Mouse (Mus musculus) left cerebral cortex, adult 9 months (tissue): ENCODE data around the gene Slc44a1.

Source experiments
- DNase-seq, 2 experiments: peaks; one replicate each; pipeline ENCODE4 v3.0.0; 2022; ENCODE audit warnings: low spot score in 2 of 2

Gene Slc44a1

DNA sequence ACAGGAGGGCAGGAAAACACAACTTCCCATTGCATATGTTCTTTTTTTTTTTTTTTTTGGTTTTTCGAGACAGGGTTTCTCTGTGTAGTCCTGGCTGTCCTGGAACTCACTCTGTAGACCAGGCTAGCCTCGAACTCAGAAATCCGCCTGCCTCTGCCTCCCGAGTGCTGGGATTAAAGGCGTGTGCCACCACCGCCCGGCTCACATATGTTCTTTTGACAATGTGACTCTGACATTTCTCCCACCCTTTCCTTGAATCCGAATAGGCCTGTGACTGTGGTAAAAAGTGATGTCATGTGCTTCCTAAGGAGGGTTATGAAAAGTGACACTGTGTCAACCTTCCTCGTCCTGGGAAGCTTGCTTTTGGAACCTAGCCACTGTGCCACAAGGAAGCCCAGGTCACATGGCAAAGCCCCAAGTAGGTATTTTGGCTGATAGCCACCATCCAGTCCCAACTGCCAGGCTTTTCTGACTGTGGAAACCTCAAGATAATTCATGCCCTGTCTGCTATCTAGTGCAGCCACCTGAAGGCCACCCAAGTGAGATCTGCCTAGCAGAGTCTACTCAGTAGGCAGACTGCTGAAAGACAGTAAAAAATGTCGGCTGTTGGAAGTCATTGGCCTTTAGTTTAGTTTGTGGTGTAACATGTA lies 8.5 kb upstream of the Slc44a1 start:
- DNase-seq, result no peak

DNA sequence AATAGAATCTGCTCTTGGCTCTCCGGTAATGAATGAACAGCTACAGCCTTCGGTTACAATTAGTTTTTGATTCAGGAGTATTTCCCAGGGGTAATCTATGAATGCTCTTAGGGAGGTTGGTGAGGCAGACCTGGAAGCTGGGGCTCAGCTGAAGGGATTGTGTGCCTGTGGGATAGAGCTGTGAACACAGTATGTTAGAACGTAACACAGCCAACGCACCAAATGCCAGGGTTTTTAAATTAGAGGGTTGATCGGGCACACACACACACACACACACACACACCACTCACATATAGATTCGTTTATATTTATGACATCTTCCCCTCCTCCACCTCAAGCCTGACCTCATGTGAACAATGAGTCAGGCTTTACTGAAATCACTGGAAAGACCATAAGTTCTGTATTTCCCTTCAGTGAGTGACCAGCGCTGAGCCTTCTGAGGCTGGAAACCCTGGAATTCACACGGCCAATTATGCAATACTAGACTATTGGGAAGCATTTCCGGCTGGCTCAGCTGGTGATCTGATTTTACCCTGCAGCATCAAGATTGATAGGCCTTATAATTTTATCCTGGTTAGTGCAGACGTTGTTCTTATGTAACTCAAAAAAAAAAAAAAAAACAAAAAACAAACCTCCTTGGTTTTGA lies 3.0 kb upstream of the Slc44a1 start:
- peak in 1 of 2 experiments; percentile 61 for DNase-seq

DNA sequence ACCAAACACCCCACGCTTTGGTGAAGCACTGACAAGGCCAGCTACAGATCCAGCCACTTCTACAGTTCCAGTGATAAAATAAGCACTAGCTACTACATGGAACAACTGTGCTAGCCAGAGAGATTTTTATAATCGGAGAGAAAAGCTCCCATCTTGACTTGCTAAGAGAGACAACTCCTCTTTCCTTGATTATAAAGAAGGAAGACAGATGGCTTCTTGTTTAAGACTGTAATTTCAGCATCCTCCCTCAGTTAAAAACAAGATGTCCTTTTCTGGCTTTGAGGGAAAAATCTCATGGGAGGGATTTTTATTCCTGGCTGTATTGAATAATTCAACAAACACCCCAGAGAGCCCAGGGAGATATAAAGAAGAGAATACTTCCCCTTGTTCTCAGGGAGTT lies 1.8 kb upstream of the Slc44a1 start:
- peak in 1 of 2 experiments; percentile 23 for DNase-seq

DNA sequence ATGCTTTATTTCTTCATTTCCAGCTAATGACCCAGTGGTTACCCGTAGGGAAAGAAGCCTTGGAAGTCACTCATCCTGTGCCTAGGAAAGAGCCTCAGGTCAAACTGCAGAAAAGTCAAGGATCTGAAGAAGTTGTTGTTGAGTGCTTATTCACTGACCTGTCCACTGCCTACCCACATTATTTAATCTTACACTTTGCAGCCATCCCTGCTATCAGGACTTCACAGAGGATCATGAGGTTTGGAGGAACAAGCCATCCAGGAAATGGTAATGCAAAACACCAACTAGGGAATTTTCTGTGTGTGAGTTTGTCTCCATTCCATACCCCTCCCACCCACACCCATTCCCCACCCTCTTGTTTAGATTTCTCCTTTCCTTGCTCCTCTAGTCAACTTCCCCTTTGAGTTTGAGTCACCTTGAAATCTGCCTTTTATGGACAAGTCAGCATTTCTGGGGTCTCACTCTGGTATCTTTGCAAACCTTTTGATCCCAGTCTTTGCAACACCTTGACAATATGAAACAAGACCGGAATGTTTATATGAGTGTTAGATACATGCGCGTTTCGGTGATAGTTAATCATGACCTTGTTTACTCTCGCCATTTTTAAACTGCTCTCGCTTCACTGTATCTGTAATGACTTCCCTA lies 1.3 kb upstream of the Slc44a1 start:
- no peak for DNase-seq

DNA sequence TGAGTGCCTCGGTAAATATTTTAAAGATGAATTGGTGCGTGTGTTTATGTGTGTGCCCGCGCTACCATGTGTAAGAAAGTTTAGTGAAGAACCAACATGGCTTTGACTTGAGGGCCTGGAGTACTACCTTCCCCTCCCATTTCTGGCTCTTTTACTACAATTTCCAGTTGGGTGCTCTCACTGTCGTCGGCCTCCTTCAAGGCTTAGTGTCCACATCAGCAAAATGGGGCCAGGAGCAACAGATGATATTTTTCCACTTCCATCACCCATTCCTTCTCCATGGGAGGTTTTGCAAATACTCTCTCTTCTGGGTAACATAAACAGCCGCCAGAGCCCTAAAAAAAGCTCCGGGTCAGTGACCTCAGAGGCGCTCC lies 590 bp upstream of the Slc44a1 start:
- DNase-seq, result no peak

DNA sequence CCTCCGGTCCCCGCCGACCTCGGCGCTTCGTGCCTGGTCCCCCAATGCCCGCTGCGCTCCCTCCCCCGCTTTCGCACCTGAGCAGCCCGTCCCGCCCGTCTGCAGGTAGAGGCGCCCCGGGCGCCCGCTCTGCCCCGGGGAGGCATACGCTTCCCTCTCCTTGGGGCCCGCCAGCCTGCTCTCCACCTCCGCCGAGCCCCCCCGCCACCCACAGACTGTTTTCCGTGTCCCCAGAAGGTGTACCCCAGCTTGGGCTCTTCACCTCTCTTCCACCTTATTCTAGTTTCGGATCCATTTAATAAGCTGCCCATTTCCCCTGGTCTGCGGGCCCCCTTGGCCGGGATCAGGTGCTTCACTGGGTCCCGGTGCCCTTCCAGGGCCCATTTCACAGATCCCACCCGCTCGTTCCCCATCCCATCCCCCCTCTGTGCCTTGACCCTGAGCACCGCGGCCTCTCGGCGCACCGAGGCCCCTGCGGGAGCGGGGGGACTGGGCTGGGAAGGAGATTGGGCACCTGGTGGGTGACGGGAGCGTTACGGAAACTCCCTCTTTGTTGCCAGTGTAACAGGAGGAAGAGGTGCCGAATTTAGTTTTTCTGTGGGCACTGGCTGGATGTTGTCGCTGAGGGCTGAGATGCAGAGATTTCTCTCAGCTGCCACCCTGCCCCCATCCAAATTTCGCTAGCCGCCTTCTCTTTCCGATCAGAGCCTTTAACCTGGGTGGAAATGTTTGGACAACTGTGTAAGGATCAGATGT lies 781 bp downstream of the Slc44a1 start:
- peak; percentile 42 to 74 for DNase-seq

DNA sequence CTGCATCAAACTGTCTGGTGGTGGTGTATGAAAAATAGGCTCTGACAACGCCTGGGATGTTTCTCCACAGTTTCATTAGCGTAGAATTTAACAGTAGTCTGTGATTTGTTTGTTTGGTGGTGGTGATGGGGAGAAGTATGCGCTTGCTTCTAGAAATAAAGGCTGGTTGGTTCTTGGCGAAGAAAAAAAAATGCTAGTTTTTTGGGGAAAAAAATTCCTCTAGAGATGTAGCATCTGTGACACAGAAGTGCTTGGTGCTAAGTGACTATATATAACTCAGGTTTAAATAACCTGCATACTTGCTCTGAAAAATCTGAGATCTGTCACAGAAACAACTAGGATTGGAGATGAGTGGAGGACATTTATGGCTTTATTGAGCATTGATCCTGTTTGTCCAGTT lies 1.5 kb downstream of the Slc44a1 start:
- DNase-seq, result no peak

DNA sequence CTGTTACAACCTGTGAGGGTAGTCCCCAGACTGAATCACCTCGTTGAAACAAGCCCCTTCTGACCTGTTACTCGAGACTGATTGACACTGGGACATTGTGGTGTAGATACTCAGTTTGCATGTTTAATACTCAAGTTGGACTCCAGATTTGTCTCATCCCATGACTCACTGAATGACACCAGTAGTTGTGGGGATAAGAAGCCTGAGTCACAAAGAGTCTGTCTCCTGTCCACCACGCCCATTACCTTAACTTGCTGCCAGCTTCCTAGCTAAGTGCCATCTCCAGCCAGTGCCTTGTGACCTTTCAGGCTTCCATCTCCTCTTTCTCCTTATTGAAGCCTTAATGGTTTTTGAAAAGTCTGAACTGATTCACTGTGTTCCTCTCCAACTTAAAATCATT lies 6.0 kb downstream of the Slc44a1 start:
- DNase-seq, result no peak

DNA sequence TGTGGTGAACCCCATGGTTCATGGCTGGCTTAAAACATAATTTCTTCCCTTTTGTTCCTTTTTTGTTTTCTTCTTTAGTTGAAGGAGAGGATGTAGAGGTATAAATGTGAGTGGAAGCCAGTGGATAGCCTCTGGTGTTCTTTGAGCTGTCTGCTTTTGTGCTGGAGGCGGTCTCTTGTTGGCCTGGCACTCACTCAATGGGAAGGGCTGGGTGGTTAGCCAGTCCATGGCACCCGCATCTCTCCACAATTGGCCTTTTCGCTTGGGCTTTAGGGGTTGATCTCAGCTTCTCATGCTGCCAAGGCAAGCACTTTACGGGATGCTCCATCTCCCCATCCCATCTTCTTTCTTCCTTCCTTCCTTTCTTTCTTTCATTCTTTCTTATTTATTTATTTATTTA lies 7.6 kb downstream of the Slc44a1 start:
- DNase-seq, result no peak

DNA sequence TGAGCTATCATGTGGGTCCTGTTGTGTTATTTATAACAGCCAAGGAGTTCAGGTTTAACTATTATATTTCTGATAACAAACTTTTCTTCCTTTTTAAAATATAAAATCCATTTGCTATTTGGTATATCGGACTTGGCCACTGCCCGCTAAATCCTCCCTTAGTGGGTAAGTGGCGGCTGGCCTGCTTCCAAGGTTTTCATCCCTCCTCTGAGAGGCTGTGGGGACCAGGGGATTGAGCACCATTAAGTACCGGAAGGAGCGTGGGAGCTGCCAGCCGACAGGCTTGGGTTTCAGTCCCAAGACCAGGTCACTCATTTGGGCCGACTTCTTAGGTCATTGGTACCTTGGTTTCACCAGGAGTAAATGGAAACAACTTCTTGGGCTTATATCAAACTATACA lies 10.5 kb downstream of the Slc44a1 start:
- no peak for DNase-seq

DNA sequence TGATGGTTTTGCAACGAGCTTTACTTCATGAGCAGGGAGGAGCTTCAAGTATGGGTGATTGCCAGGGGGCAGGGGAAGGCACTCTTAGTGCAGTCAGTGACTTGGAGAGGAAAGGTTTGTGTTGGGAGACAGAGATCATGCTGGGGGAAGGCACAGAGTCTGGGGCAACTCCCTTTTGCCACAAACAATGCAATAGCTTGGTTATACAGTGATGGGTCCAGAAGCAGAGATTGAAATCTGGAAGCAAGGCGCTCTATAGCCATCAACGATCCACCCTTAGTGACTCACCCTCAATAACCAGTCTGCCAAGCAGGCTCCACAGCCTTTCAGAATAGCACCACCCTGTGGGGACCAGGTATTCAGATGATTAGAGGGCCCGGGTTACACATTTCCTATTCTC lies 11.7 kb downstream of the Slc44a1 start:
- DNase-seq, result no peak

DNA sequence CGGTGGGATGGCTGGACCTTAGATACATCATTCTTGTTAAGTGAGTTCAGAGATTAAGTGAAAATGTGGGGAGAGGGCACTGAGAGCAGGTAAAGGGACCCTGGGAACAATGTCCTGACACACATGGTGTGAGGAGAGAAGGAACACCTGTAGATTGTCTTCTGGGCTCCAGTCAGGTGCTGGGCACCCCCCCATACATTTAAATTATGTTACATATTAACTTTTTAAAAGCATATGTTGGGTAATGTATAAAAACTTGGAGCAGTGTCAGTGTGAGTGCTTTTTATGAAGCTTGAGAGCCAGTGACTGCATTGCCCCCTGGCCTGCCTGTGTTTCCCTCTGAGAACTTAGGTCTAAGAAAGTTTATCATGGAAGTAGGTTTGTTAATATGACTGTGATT lies 12.2 kb downstream of the Slc44a1 start:
- DNase-seq, result no peak

DNA sequence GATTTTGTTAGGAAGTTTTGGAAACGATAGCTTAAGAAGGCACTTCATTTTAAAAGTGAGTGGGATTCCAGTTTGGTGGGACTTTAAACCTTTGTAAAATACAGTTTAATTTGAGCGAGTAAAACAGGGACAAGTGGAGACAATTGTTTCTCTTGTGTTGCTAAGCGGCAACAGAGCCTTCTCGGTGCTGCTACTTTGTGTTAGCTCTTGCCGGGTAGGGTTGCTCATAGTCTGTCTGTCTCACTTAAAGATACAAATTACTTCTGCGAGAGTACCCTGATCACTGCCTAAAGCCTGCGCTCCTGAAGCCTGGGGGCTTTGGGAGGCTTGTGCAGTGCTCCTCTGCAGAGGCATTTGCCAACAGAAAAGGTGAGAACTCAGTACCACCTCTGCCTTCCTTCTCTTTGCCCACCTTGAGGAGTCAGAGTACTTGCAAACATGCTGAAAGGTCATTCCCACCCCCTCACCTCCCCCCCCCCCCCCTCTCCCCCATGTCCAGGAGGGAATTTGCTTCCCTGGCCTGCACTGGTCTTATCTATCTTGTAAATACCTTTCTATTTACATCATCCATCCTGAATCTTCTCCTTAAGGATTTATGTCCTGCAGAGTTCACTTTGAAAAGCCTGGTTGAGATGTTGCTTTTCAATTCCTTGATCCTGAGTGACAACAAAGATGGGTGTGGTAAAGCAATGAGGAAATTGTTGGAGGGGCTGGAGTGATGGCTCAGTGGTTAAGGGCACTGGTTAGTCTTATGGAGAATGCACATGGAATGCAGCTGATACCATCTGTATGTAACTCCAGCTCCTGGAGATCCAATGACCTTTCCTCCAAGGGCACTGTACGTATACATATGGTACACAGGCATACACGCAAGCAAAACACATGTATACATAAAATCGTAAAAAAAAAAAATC lies 13.0 kb downstream of the Slc44a1 start:
- DNase-seq, result no peak

DNA sequence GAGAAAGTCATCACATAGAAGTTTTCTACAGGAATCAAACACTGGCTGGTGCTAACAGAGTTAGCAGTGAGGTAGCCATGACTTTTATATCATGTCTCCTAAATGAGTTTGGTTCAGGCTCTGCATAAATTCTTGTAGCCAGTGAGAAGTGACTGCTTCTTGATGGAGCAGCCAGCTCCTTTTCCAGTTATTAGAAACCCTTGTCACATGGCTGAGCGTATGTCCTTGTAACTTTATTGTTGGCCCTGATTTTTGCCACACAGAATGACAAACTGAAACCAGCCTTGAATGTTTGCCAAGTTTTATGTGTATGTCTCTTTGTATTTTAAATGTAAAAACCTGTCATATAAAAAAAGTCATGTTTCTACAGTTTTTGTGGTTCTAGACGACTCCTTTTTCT lies 15.7 kb downstream of the Slc44a1 start:
- DNase-seq, result no peak

DNA sequence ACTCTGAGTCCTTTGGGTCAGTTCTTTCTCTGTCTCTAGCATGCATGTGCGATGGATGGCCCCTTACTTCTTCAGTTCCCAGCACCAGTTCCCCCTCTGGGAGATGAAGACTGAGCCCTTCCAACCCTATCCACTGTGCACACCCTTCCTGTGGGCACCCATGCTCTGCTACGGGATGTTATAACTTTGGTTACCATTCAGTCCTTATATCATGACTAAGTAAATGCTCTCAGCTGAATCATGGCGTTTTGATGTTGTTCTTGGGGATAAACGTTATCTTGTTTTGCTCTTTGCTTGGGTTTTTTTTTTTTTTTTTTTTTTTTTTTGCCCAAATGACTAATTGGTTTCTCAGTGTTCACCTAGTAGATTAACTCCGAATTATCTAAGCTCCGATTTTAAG lies 16.4 kb downstream of the Slc44a1 start:
- no peak for DNase-seq

DNA sequence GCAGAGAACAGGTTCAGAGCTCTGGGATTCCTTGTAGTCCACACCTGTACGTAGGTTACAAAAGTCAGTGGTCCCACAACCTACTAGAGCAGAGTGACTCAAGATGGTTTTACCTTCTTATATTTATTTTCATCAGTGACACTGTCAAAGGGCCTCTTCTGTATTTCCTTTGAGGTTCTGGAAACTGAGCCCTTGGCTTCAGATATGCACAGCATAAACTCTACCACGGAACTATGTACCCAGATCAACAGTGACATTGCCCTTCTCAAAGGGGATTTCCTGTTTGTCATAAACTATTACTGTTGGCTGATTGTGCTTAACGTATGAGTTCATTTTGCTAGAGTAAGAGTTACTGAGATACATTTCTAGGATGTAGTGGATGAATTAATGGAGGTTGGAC lies 18.3 kb downstream of the Slc44a1 start:
- no peak for DNase-seq

DNA sequence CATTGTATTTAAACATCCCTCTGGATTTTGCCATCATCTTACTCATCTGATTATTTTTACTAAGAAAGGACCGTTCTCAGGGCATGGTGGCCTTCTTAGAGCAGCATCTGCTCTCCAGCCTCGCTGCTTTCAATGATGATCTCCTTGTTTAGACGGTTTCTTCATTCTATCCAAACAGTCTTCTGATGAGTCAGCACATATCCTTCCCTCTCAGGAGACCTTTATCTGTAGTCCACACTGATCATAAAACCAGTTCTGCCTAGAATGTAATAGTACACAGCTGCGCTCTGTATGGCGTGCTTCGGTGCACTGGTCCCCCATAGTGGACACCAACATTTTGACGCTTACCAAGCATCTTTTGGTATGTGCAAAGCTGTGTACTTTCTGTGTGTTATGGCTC lies 19.5 kb downstream of the Slc44a1 start:
- DNase-seq, result no peak

DNA sequence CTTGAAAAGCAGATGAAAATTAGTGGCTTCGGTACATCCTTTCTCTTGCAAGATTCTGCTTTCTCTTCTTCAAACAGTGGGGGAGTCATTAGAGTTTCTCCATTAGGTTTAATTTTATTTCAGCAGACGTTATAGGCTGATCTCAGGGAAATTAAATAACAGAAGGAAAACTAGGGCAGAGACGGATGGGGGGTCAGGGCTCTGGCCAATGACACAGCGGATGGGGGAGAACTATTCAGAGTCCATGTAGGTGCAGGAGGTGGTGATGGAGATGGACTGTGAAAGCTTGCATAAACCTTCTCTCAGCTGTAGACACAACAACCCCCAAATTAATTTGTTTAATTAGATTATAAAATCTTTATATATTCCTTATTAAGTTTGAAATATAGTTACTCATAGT lies 20.8 kb downstream of the Slc44a1 start:
- no peak for DNase-seq

DNA sequence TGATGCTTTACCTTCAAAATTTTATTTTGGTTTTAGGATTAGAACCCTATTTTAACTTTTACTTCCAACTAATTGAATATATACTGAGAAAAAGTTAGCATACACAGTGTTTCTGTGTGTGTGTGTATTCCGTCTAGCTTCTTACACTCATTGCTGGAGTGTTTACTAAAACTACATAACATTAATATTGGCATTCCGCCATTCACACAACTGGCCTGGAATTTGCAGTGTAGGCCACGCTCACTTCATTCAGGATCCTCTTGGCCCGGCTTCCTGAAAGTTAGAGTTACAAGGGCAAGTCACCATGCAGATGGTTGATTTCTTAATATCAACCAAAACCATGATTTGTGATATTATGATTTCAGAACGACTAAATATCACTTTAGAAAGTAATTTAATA lies 21.9 kb downstream of the Slc44a1 start:
- no peak for DNase-seq

DNA sequence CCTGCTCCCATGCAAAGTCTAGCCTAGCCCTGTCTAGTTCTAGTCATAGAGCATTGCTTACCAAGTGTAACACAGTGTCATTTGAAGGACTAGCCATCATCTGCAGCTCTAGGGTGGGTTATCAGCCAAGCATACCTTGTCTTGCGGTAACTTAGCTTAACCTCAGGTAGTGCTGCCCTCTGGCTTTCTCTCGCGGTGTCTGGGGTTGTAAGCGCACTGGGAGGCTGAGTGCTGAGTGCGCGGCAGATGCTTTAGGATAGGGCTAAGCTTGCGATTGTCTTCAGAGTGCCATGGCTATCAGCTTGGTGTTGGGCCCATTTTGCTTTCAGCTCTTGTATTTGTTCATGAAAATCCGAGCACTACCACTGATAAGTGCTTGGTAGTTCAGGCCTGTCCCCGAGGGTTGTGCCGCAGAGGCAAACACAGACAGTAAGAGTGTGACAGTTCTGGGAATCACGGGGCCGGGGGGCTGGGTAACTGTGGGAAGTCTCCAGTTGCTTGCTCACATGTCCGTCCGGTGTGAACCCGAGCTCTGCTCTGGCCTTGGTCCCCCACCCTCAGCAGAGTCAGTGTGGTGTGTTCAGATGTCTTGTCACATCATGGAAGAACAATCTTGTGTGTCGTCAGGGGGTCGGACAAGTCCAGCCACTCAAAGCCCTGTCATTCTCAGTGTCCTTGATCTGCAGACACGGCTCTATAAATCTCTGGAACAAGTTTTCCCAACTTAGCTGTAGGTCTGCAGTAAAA lies 22.5 kb downstream of the Slc44a1 start:
- no peak for DNase-seq

DNA sequence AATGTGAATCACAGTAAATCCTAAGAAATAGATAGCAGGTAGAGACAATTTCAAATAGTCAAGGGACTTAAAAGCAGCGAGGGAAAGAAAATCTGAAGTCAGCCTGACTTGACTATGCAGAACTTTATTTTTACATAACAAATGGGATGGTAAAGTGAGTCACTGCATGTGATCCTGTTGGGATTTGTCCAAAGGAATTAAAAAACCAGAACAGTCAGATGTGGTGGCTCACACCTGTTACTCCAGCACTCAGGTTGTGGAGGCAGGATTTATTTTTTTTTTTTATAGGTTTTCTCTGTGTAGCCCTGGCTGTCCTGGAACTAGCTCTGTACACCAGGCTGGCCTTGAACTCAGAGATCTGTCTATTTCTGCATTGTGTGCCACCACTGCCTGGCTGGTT lies 25.7 kb downstream of the Slc44a1 start:
- DNase-seq, result no peak
